Mouse (Mus musculus): ENCODE data around the gene Zfp692.
A peak's percentile ranks its signal among the peaks of the same experiment; 100 is the strongest.
"Not testable (repeated sequence)": the region's sequence is repeated elsewhere in the genome, so short reads cannot be mapped to it uniquely, and the experiment has no call there.

The Zfp692 gene

GRCm38 (mm10) chr11:58306860-58307308 is at the start of gene Zfp692:
Gene Zfp692, plus strand, starts transcription at chr11:58307069.
- DNase-seq (ENCODE audit: low spot score in 2 of 2), result peak; percentile 91 to 96

GRCm38 (mm10) chr11:58257816-58258215 is 49.1 kb upstream of the Zfp692 start:
- DNase-seq (ENCODE audit: low spot score in 2 of 2), result no peak

GRCm38 (mm10) chr11:58260156-58260555 is 46.7 kb upstream of the Zfp692 start:
- no peak for DNase-seq (ENCODE audit: low spot score in 2 of 2)

GRCm38 (mm10) chr11:58261826-58262225 is 45.0 kb upstream of the Zfp692 start:
- DNase-seq (ENCODE audit: low spot score in 2 of 2), result no peak

- no peak for DNase-seq (ENCODE audit: low spot score in 2 of 2)
Observed at GRCm38 (mm10) chr11:58262336-58262735, 44.5 kb upstream of the Zfp692 start.

GRCm38 (mm10) chr11:58263516-58263915 is 43.4 kb upstream of the Zfp692 start:
- DNase-seq (ENCODE audit: low spot score in 2 of 2), result no peak

GRCm38 (mm10) chr11:58264546-58264945 is 42.3 kb upstream of the Zfp692 start:
- no peak for DNase-seq (ENCODE audit: low spot score in 2 of 2)

- no peak for DNase-seq (ENCODE audit: low spot score in 2 of 2)
Observed at GRCm38 (mm10) chr11:58268285-58268684, 38.6 kb upstream of the Zfp692 start.

GRCm38 (mm10) chr11:58274572-58274971 is 32.3 kb upstream of the Zfp692 start, which contains the start of gene 4930438A08Rik:
Gene 4930438A08Rik, plus strand, starts transcription at chr11:58274799.
- DNase-seq (ENCODE audit: low spot score in 2 of 2), result no peak

GRCm38 (mm10) chr11:58275756-58276155 is 31.1 kb upstream of the Zfp692 start:
- no peak for DNase-seq (ENCODE audit: low spot score in 2 of 2)

GRCm38 (mm10) chr11:58281970-58282496 is 24.8 kb upstream of the Zfp692 start:
- no peak for DNase-seq (ENCODE audit: low spot score in 2 of 2)

- DNase-seq (ENCODE audit: low spot score in 2 of 2), result no peak
Observed at GRCm38 (mm10) chr11:58282518-58282917, 24.4 kb upstream of the Zfp692 start.

- DNase-seq (ENCODE audit: low spot score in 2 of 2), result no peak
Observed at GRCm38 (mm10) chr11:58289992-58290682, 16.7 kb upstream of the Zfp692 start.

- no peak for DNase-seq (ENCODE audit: low spot score in 2 of 2)
Observed at GRCm38 (mm10) chr11:58290812-58291211, 16.1 kb upstream of the Zfp692 start.

GRCm38 (mm10) chr11:58292791-58293190 is 14.1 kb upstream of the Zfp692 start:
- DNase-seq (ENCODE audit: low spot score in 2 of 2), result no peak

GRCm38 (mm10) chr11:58297396-58297795 is 9.5 kb upstream of the Zfp692 start:
- DNase-seq (ENCODE audit: low spot score in 2 of 2), result no peak

- peak; percentile 77 to 88 for DNase-seq (ENCODE audit: low spot score in 2 of 2)
Observed at GRCm38 (mm10) chr11:58301057-58301456, 5.8 kb upstream of the Zfp692 start.

- DNase-seq (ENCODE audit: low spot score in 2 of 2), result peak; percentile 93 to 98
Observed at GRCm38 (mm10) chr11:58301837-58302754, 4.8 kb upstream of the Zfp692 start.

GRCm38 (mm10) chr11:58302774-58303445 is 4.0 kb upstream of the Zfp692 start:
- DNase-seq (ENCODE audit: low spot score in 2 of 2), result no peak

- DNase-seq (ENCODE audit: low spot score in 2 of 2), result no peak
Observed at GRCm38 (mm10) chr11:58303594-58303993, 3.3 kb upstream of the Zfp692 start.

GRCm38 (mm10) chr11:58305299-58305698 is 1.6 kb upstream of the Zfp692 start:
- not testable (repeated sequence) for DNase-seq (ENCODE audit: low spot score in 2 of 2)

Data from spleen, postnatal 4 days (tissue).